Mouse (Mus musculus): ENCODE measurements around the gene 4930451I11Rik. TPM values are rescaled to one million over a fixed set of nuclear protein-coding genes. Genes with fewer than 3 reads are reported as not detected.

4930451I11Rik gene
- polyA plus RNA-seq, 2 experiments = not detected

DNA sequence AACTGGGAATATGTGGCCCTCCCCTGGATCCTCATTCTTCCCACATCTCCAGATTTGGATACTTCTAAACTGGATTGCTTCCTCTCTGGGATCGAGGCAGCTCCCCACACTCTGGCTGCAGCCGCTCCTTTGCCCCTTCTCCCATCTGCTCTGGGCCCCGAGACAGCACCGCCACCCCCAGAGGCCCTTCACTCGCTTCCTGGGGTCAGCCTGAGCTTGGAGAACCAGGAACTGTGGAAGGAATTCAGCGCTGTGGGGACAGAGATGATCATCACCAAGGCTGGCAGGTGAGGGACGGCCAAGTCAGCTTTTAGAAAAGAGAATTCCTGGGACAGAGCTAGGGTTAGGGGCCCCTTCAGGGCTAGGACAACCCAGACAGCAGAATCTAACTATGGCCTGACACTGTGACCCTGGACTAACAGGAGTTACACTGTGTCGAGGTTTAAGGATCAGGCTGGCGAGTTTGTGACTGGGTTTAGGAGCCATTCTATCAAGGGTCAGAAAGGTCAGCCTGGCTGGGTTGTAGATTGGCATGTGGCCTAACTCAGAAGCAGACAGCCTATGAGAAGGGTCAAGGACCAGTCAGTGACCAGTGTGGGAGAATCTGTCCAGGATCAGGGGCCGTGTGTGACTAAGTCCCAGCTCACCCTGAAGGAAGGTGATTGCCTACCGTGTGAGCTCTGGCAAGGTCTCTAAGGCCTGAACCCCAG, 49.6 kb downstream of the 4930451I11Rik start:
- WGBS = 26% methylated on average over 11 of the region's 11 CpGs
- TF ChIP-seq POLR2A (IDR thresholded peaks at IDR 0.05; ENCODE audit: borderline replicate concordance, extremely low read depth, insufficient read depth, insufficient read length) = no peak
- Histone ChIP-seq H3K9ac (ENCODE audit: low read depth, low read length, severe bottlenecking) (peak overlapping the region; percentile 59), H3K4me2 (replicated peaks; ENCODE audit: low read depth, low read length, severe bottlenecking) (peak overlapping the region; percentile 94), H3K4me1 (ENCODE audit: control insufficient read depth, insufficient read depth, low read length) (peaks cover 28% of the 10 kb centered on the region), H3K27me3 (ENCODE audit: control insufficient read depth, insufficient read depth, low read length) (no peaks in the 10 kb centered on the region), H3K4me3 (replicated peaks; ENCODE audit: low read length) (0 out of 2 replicates have a peak overlapping the region, but pooled peaks have one; percentile 45), H3K36me3 (ENCODE audit: control insufficient read depth, insufficient read depth, low read length) (peaks cover 38% of the 10 kb centered on the region), H3K27ac (replicated peaks; ENCODE audit: low read depth, low read length) (no peak overlapping the region), H3K9me3 (ENCODE audit: control insufficient read depth, low read length) (no peaks in the 10 kb centered on the region)
- DNase-seq (ENCODE audit: low spot score) = no peak
- no peak for ATAC-seq (ENCODE audit: low FRiP score, low read depth)

GRCm38 (mm10) chr7:126780971-126781635, 50.3 kb downstream of the 4930451I11Rik start, which contains the start of gene Tbx6:
Gene Tbx6, plus strand, starts transcription at chr7:126781483.
- peaks cover 31% of the 10 kb centered on the region for H3K4me1 ChIP-seq (ENCODE audit: control insufficient read depth, insufficient read depth, low read length)

More at GRCm38 (mm10) chr7:126780971-126781635, 50.3 kb downstream of the 4930451I11Rik start, which contains the start of gene Tbx6:
- 6% methylated on average over 19 of the region's 22 CpGs for WGBS
- ATAC-seq (ENCODE audit: low FRiP score, low read depth) (no peak; the same call in 1 of the 2 replicates), DNase-seq (ENCODE audit: low spot score) (no peak)
- Histone ChIP-seq H3K27ac (replicated peaks; ENCODE audit: low read depth, low read length) (peak within 1 kb of the TSS; percentile 55), H3K9ac (ENCODE audit: low read depth, low read length, severe bottlenecking) (peak within 1 kb of the TSS; percentile 59), H3K4me2 (replicated peaks; ENCODE audit: low read depth, low read length, severe bottlenecking) (peak within 1 kb of the TSS; percentile 94), H3K27me3 (ENCODE audit: control insufficient read depth, insufficient read depth, low read length) (no peaks in the 10 kb centered on the region), H3K36me3 (ENCODE audit: control insufficient read depth, insufficient read depth, low read length) (peaks cover 31% of the 10 kb centered on the region), H3K9me3 (ENCODE audit: control insufficient read depth, low read length) (no peaks in the 10 kb centered on the region), H3K4me3 (replicated peaks; ENCODE audit: low read length) (peak within 1 kb of the TSS; percentile 45)
- no peak for TF ChIP-seq POLR2A (IDR thresholded peaks at IDR 0.05; ENCODE audit: borderline replicate concordance, extremely low read depth, insufficient read depth, insufficient read length)

Other genes with a start within 250 kb of the 4930451I11Rik start
Only the 30 nearest of the 32 such genes appear.
- not detected in 2 replicates for gene Il27, start 236.7 kb downstream of the 4930451I11Rik start, polyA plus RNA-seq (2012; rRNA removed)
- not detected in 2 replicates for gene Il27, start 236.7 kb downstream of the 4930451I11Rik start, polyA plus RNA-seq (2014; fragmentation: Nextera tagmentation; extraction: Ambion mirVana)
- 5.8 and 11.6 TPM in 2 replicates for gene Nupr1, start 200.8 kb downstream of the 4930451I11Rik start, polyA plus RNA-seq (2012; rRNA removed)
- gene Nupr1, start 200.8 kb downstream of the 4930451I11Rik start, polyA plus RNA-seq (2014; fragmentation: Nextera tagmentation; extraction: Ambion mirVana) = 10.9 and 19.2 TPM in 2 replicates
- gene Sgf29, start 182.3 kb downstream of the 4930451I11Rik start, polyA plus RNA-seq (2012; rRNA removed) = 49.8 and 61.6 TPM in 2 replicates
- gene Sgf29, start 182.3 kb downstream of the 4930451I11Rik start, polyA plus RNA-seq (2014; fragmentation: Nextera tagmentation; extraction: Ambion mirVana) = 56.0 and 64.2 TPM in 2 replicates
- gene Sult1a1, start 155.2 kb downstream of the 4930451I11Rik start, polyA plus RNA-seq (2012; rRNA removed) = 6.9 and 7.0 TPM in 2 replicates
- gene Sult1a1, start 155.2 kb downstream of the 4930451I11Rik start, polyA plus RNA-seq (2014; fragmentation: Nextera tagmentation; extraction: Ambion mirVana) = 10.3 TPM in 2 replicates
- gene Bola2, start 136.2 kb downstream of the 4930451I11Rik start, polyA plus RNA-seq (2012; rRNA removed) = 37.3 and 50.4 TPM in 2 replicates
- gene Bola2, start 136.2 kb downstream of the 4930451I11Rik start, polyA plus RNA-seq (2014; fragmentation: Nextera tagmentation; extraction: Ambion mirVana) = 121 and 122 TPM in 2 replicates
- gene Slx1b, start 135.9 kb downstream of the 4930451I11Rik start, polyA plus RNA-seq (2012; rRNA removed) = 33.2 and 44.0 TPM in 2 replicates
- gene Slx1b, start 135.9 kb downstream of the 4930451I11Rik start, polyA plus RNA-seq (2014; fragmentation: Nextera tagmentation; extraction: Ambion mirVana) = 8.6 and 9.9 TPM in 2 replicates
- gene Coro1a, start 123.9 kb downstream of the 4930451I11Rik start, polyA plus RNA-seq (2012; rRNA removed) = 33.4 and 45.7 TPM in 2 replicates
- 43.0 and 45.0 TPM in 2 replicates for gene Coro1a, start 123.9 kb downstream of the 4930451I11Rik start, polyA plus RNA-seq (2014; fragmentation: Nextera tagmentation; extraction: Ambion mirVana)
- 134 and 151 TPM in 2 replicates for gene Mapk3, start 72.0 kb downstream of the 4930451I11Rik start, polyA plus RNA-seq (2012; rRNA removed)
- 51.0 and 52.4 TPM in 2 replicates for gene Mapk3, start 72.0 kb downstream of the 4930451I11Rik start, polyA plus RNA-seq (2014; fragmentation: Nextera tagmentation; extraction: Ambion mirVana)
- gene Gdpd3, start 65.3 kb downstream of the 4930451I11Rik start, polyA plus RNA-seq (2012; rRNA removed) = 13.6 and 15.0 TPM in 2 replicates
- gene Gdpd3, start 65.3 kb downstream of the 4930451I11Rik start, polyA plus RNA-seq (2014; fragmentation: Nextera tagmentation; extraction: Ambion mirVana) = 3.2 and 4.3 TPM in 2 replicates
- 144 and 202 TPM in 2 replicates for gene Ypel3, start 54.7 kb downstream of the 4930451I11Rik start, polyA plus RNA-seq (2012; rRNA removed)
- 131 and 151 TPM in 2 replicates for gene Ypel3, start 54.7 kb downstream of the 4930451I11Rik start, polyA plus RNA-seq (2014; fragmentation: Nextera tagmentation; extraction: Ambion mirVana)
- gene Tbx6, start 50.2 kb downstream of the 4930451I11Rik start, polyA plus RNA-seq (2012; rRNA removed) = 2.0 and 2.7 TPM in 2 replicates
- gene Tbx6, start 50.2 kb downstream of the 4930451I11Rik start, polyA plus RNA-seq (2014; fragmentation: Nextera tagmentation; extraction: Ambion mirVana) = 0.29 and 0.41 TPM in 2 replicates
- 238 and 252 TPM in 2 replicates for gene Ppp4c, start 39.1 kb downstream of the 4930451I11Rik start, polyA plus RNA-seq (2012; rRNA removed)
- 268 and 269 TPM in 2 replicates for gene Ppp4c, start 39.1 kb downstream of the 4930451I11Rik start, polyA plus RNA-seq (2014; fragmentation: Nextera tagmentation; extraction: Ambion mirVana)
- gene Fam57b, start 34.0 kb downstream of the 4930451I11Rik start, polyA plus RNA-seq (2012; rRNA removed) = 1.6 and 2.0 TPM in 2 replicates
- gene Fam57b, start 34.0 kb downstream of the 4930451I11Rik start, polyA plus RNA-seq (2014; fragmentation: Nextera tagmentation; extraction: Ambion mirVana) = 0.21 and 0.44 TPM in 2 replicates
- gene Doc2a, start 15.8 kb upstream of the 4930451I11Rik start, polyA plus RNA-seq (2012; rRNA removed) = 1.3 and 2.8 TPM in 2 replicates
- 0.76 and 0.92 TPM in 2 replicates for gene Doc2a, start 15.8 kb upstream of the 4930451I11Rik start, polyA plus RNA-seq (2014; fragmentation: Nextera tagmentation; extraction: Ambion mirVana)
- 55.1 and 120 TPM in 2 replicates for gene Hirip3, start 30.3 kb upstream of the 4930451I11Rik start, polyA plus RNA-seq (2012; rRNA removed)
- gene Hirip3, start 30.3 kb upstream of the 4930451I11Rik start, polyA plus RNA-seq (2014; fragmentation: Nextera tagmentation; extraction: Ambion mirVana) = 15.2 and 16.1 TPM in 2 replicates
- 84.3 and 89.8 TPM in 2 replicates for gene Ino80e, start 30.7 kb upstream of the 4930451I11Rik start, polyA plus RNA-seq (2012; rRNA removed)
- 86.7 TPM in 2 replicates for gene Ino80e, start 30.7 kb upstream of the 4930451I11Rik start, polyA plus RNA-seq (2014; fragmentation: Nextera tagmentation; extraction: Ambion mirVana)
- gene Taok2, start 53.1 kb upstream of the 4930451I11Rik start, polyA plus RNA-seq (2012; rRNA removed) = 106 and 121 TPM in 2 replicates
- 28.5 and 37.1 TPM in 2 replicates for gene Taok2, start 53.1 kb upstream of the 4930451I11Rik start, polyA plus RNA-seq (2014; fragmentation: Nextera tagmentation; extraction: Ambion mirVana)
- gene Tmem219, start 91.3 kb upstream of the 4930451I11Rik start, polyA plus RNA-seq (2012; rRNA removed) = 33.2 and 41.6 TPM in 2 replicates
- gene Tmem219, start 91.3 kb upstream of the 4930451I11Rik start, polyA plus RNA-seq (2014; fragmentation: Nextera tagmentation; extraction: Ambion mirVana) = 31.0 and 33.8 TPM in 2 replicates
- 21.4 and 24.4 TPM in 2 replicates for gene Kctd13, start 97.2 kb upstream of the 4930451I11Rik start, polyA plus RNA-seq (2012; rRNA removed)
- 14.2 and 16.6 TPM in 2 replicates for gene Kctd13, start 97.2 kb upstream of the 4930451I11Rik start, polyA plus RNA-seq (2014; fragmentation: Nextera tagmentation; extraction: Ambion mirVana)
- gene Asphd1, start 117.9 kb upstream of the 4930451I11Rik start, polyA plus RNA-seq (2012; rRNA removed) = 0.26 and 1.4 TPM in 2 replicates
- gene Asphd1, start 117.9 kb upstream of the 4930451I11Rik start, polyA plus RNA-seq (2014; fragmentation: Nextera tagmentation; extraction: Ambion mirVana) = 0.12 and 0.15 TPM in 2 replicates
- 2.5 and 3.2 TPM in 2 replicates for gene Sez6l2, start 118.9 kb upstream of the 4930451I11Rik start, polyA plus RNA-seq (2012; rRNA removed)
- 0.90 and 1.6 TPM in 2 replicates for gene Sez6l2, start 118.9 kb upstream of the 4930451I11Rik start, polyA plus RNA-seq (2014; fragmentation: Nextera tagmentation; extraction: Ambion mirVana)
- 123 and 172 TPM in 2 replicates for gene Cdipt, start 144.3 kb upstream of the 4930451I11Rik start, polyA plus RNA-seq (2012; rRNA removed)
- 84.8 and 94.0 TPM in 2 replicates for gene Cdipt, start 144.3 kb upstream of the 4930451I11Rik start, polyA plus RNA-seq (2014; fragmentation: Nextera tagmentation; extraction: Ambion mirVana)
- 1.5 and 1.9 TPM in 2 replicates for gene Cdiptos, start 144.5 kb upstream of the 4930451I11Rik start, polyA plus RNA-seq (2012; rRNA removed)
- gene Cdiptos, start 144.5 kb upstream of the 4930451I11Rik start, polyA plus RNA-seq (2014; fragmentation: Nextera tagmentation; extraction: Ambion mirVana) = 0.83 and 1.2 TPM in 2 replicates
- 7.9 and 8.0 TPM in 2 replicates for gene Mvp, start 183.0 kb upstream of the 4930451I11Rik start, polyA plus RNA-seq (2012; rRNA removed)
- gene Mvp, start 183.0 kb upstream of the 4930451I11Rik start, polyA plus RNA-seq (2014; fragmentation: Nextera tagmentation; extraction: Ambion mirVana) = 7.3 and 7.9 TPM in 2 replicates
- 3.2 and 4.3 TPM in 2 replicates for gene Pagr1b, start 184.8 kb upstream of the 4930451I11Rik start, polyA plus RNA-seq (2012; rRNA removed)
- 0.61 TPM in 1 of 2 replicates, not detected in the other for gene Pagr1b, start 184.8 kb upstream of the 4930451I11Rik start, polyA plus RNA-seq (2014; fragmentation: Nextera tagmentation; extraction: Ambion mirVana)
- 27.0 and 31.9 TPM in 2 replicates for gene Pagr1a, start 185.7 kb upstream of the 4930451I11Rik start, polyA plus RNA-seq (2012; rRNA removed)
- gene Pagr1a, start 185.7 kb upstream of the 4930451I11Rik start, polyA plus RNA-seq (2014; fragmentation: Nextera tagmentation; extraction: Ambion mirVana) = 47.6 and 63.6 TPM in 2 replicates
- gene Gm42742, start 189.5 kb upstream of the 4930451I11Rik start, polyA plus RNA-seq (2012; rRNA removed) = 111 and 143 TPM in 2 replicates
- gene Gm42742, start 189.5 kb upstream of the 4930451I11Rik start, polyA plus RNA-seq (2014; fragmentation: Nextera tagmentation; extraction: Ambion mirVana) = 26.8 and 37.7 TPM in 2 replicates
- 74.6 and 130 TPM in 2 replicates for gene Prrt2, start 189.6 kb upstream of the 4930451I11Rik start, polyA plus RNA-seq (2012; rRNA removed)
- 21.2 and 21.3 TPM in 2 replicates for gene Prrt2, start 189.6 kb upstream of the 4930451I11Rik start, polyA plus RNA-seq (2014; fragmentation: Nextera tagmentation; extraction: Ambion mirVana)
- 298 and 365 TPM in 2 replicates for gene Maz, start 195.4 kb upstream of the 4930451I11Rik start, polyA plus RNA-seq (2012; rRNA removed)
- gene Maz, start 195.4 kb upstream of the 4930451I11Rik start, polyA plus RNA-seq (2014; fragmentation: Nextera tagmentation; extraction: Ambion mirVana) = 66.7 and 81.4 TPM in 2 replicates
- gene Kif22, start 210.8 kb upstream of the 4930451I11Rik start, polyA plus RNA-seq (2012; rRNA removed) = 57.4 and 68.4 TPM in 2 replicates
- 87.2 and 92.8 TPM in 2 replicates for gene Kif22, start 210.8 kb upstream of the 4930451I11Rik start, polyA plus RNA-seq (2014; fragmentation: Nextera tagmentation; extraction: Ambion mirVana)

Data from limb, embryonic 14.5 days (tissue).